Comparison of ENCODE assay signal across 12 mouse cellular contexts in genomic region chr4:143001961-143002360, GRCm38 (mm10).
"Had no signal": no experiment of that assay in that cellular context is flagged by ENCODE, and none has a peak within 500 bp of the region (broad histone marks: within the 10 kb centered on the region; RNA-seq: fewer than 3 reads in every experiment).

No protein-coding gene starts in this region.

- H3K9ac ChIP-seq: liver, embryonic 14.5 days had no signal

- DNase-seq: kidney, adult 11 months; kidney, adult 9 months; kidney, postnatal 4 days; lung, adult 18-20 months; right cerebral cortex, postnatal 4 days; spleen, adult 18-20 months; thymus, adult 2 months; thymus, postnatal 36 days had no signal

- H3K4me3 ChIP-seq: layer of hippocampus, adult 2 months had no signal

- H3K27ac ChIP-seq: kidney, postnatal 0 days; layer of hippocampus, adult 2 months; liver, embryonic 14.5 days had no signal

- ATAC-seq: midbrain, embryonic 16.5 days had no signal
